Mouse (Mus musculus) embryonic fibroblast, embryonic 13.5 days (primary cell): Measurements from ENCODE around the gene Extl1.

Source experiments
- CTCF ChIP-seq: IDR thresholded peaks from 2 replicates; pipeline ENCODE4 v1.5.1; 2011; ENCODE audit warnings: mild to moderate bottlenecking, control low read depth, low read length, moderate library complexity, borderline replicate concordance; ENCODE audit not compliant: insufficient read depth
- POLR2A ChIP-seq: IDR thresholded peaks from 2 replicates; pipeline ENCODE4 v1.6.1; 2011; ENCODE audit warnings: low read depth, mild to moderate bottlenecking, control low read depth, low read length, moderate library complexity

DNA sequence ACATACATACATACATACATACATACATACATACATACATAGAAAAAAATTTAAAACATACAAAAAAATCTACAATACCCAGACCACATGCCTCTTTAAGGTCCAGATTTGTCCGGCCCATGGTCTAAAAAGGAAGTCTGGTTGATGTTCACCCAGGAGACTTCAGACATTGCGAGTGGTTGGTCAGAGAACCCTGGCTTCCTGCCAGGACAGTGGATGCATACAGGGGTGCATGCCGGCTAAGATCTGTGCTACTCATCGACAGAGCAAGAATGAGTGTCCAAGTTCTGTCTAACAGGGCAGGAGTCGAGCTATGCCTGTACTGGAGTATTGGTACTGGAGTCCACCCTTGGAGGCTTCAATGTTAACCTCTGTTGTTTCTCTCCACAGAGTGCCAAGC lies 59.0 kb downstream of the Extl1 start:
- TF ChIP-seq CTCF (no peak), POLR2A (no peak)
